Mouse (Mus musculus): ENCODE measurements around the gene Rcbtb2.

DNA sequence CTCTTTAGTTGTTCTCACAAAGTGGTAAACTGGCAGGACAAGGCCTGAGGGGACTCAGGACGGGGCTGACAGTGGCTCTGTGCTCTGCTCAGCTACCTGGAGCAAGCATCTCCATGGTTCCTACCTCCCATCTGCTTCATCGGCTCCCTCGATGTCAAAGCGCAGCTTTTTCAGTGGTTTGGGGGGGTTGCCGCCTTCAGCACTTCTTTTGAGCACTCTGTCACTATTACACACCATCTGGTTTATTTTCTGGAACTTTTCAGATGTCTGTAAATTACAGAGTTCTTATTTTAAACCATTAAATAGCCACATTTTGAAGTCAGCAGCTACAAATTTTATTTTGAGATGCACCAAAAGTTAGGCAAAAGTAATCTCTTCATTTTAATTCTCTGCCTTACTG is 76.2 kb downstream of the Rcbtb2 start:
- TF ChIP-seq CHD2 (IDR thresholded peaks at IDR 0.05; ENCODE audit: low read length) (no peak), ZKSCAN1 (IDR thresholded peaks at IDR 0.05; ENCODE audit: borderline replicate concordance, low read depth, low read length) (no peak), EP300 (IDR thresholded peaks at IDR 0.05; ENCODE audit: low read length) (no peak), CTCF (conservative IDR thresholded peaks at IDR 0.05 in 1 of 2, IDR thresholded peaks at IDR 0.05 in 1 of 2; ENCODE audit: low read depth in 2 of 2, low read length in 2 of 2) (no peak), POLR2A (IDR thresholded peaks at IDR 0.05; ENCODE audit: low read depth, low read length) (no peak), E2F4 (IDR thresholded peaks at IDR 0.05; ENCODE audit: insufficient replicate concordance, low read depth, low read length) (no peak), MXI1 (IDR thresholded peaks at IDR 0.05; ENCODE audit: low read depth, low read length) (no peak), MAFK (IDR thresholded peaks at IDR 0.05; ENCODE audit: insufficient replicate concordance, low read length) (no peak), IRF4 (IDR thresholded peaks at IDR 0.05; ENCODE audit: low read depth, low read length) (no peak), USF1 (IDR thresholded peaks at IDR 0.05; ENCODE audit: low read depth, low read length) (no peak)

Data from CH12.LX (cell line).